Mouse (Mus musculus) myocyte (in vitro differentiated cells): ENCODE measurements around the gene Dgkz.

Experiments
- MYOG ChIP-seq, 3 experiments: IDR thresholded peaks; one replicate each; pipeline ENCODE4 v1.6.1; 2011; ENCODE audit warnings: control low read depth in 2 of 3, low read depth in 2 of 3, mild to moderate bottlenecking in 2 of 3; ENCODE audit not compliant: insufficient read length in 2 of 3, control insufficient read depth in 1 of 3, insufficient read depth in 1 of 3
- POLR2A ChIP-seq: IDR thresholded peaks from one replicate; pipeline ENCODE4 v1.6.1; 2011; ENCODE audit warnings: low read depth, mild to moderate bottlenecking, control low read depth, moderate library complexity; ENCODE audit not compliant: insufficient read length

DNA sequence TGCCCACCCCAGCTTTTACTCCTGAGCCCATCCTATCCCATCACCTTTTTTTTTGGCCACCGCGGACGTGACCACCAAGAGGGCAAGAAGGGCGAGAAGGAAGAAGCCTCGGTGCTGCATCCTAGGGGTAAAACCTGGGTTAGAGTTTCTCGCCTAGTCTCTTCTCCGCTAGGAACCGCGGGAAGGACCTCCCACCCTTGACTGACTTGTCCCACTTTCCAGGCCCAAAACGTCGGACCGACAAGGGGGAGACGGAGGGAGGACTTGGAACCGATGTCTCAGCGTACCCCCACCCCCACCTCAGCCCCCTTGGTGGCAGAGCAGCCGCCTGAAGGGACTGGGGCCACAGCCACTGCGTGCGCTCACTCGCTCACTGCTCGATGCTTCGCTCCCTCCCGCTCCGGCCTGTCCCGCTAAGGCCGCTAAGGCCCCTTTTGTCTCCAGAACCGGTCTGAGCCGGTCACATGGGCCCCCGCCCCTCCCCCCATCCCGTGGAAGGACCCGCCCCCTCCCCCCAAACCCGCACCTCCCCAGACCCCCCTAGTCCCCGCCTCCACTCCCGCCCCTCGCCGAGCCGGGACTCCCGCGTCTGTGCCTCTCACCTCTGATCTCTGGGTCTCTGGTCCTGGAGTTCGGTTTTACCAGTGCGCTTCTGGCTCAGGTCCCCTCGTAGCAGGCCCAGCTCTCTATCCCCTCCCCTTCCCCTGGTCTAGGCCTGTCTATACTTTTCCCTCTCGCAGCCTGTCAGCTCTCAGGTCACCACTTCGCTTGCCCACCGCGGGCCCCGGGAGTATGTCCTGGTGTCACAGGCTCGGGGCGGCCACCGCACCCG, 44.1 kb downstream of the Dgkz start:
- no peak for TF ChIP-seq POLR2A
- TF ChIP-seq MYOG (IDR thresholded peaks at IDR 0.05; ENCODE audit: control insufficient read depth in 1 of 3, insufficient read depth in 1 of 3, insufficient read length in 2 of 3, low read depth in 2 of 3) = no peak
